Mouse (Mus musculus) cerebral cortex, adult 2 months (tissue): ENCODE data around the gene Igfbp2.

ENCODE experiments used
- WGBS: fragments of 180-500 bp; shearing (Covaris S2); methylation state at CpG from one replicate; pipeline ENCODE4 v1.1.7; 2018; 5-methylcytosine and 5-hydroxymethylcytosine counted together

Igfbp2 gene

DNA sequence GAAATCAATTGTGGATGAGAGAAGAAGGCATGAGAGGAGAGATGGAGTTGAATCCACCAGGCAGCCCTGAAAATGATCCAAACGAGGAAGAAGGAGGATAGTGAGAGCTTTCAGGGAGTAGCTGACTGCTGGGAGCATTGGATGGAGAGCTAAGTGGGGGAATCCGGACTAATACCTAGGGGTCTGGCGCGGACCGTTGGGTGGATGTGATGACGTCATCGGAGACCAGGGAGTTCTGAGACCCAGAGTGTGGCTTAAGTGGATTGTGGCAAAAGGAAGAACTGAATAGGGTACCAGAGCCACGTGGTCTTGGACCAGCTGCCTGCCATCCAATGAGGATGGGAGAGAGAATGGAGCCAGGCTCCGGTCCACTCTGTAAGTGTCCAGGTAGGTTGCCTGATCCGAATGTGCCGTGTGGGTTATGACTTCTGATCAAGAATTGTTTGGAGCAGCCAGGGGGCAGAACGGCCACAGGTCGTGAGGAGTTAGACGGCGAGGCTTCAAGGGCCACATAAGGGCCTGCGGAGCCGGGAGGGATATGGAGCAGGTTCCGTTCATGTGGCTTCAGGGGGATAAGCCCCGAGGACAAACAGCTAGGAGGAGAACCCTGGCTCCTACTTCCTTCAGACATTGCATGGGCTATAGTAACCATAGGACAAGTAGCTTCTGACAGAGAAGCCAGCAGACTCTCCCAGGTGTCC is 32.1 kb downstream of the Igfbp2 start:
- WGBS, result 87% methylated on average over 19 of the region's 19 CpGs

DNA sequence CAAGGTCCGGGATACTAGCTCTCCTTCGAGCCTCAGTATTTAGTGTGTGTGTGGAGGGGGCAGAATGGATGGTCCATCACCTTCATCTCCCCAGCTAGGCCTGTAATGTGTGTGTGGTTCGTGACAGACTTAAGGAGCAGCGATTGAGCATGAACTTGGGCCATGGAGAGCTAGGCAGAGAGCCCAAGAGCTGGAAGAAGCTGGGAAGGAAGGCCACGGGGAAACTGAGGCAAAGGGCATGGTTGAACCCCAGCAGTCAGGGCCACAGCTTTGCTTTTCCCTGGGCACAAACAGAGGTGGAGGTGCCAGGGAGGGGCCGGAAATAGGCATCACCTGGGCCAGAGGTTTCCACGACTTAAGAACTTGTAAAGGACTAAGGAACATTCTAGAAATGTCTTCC is 32.8 kb downstream of the Igfbp2 start:
- 90% methylated on average over 7 of the region's 7 CpGs for WGBS

DNA sequence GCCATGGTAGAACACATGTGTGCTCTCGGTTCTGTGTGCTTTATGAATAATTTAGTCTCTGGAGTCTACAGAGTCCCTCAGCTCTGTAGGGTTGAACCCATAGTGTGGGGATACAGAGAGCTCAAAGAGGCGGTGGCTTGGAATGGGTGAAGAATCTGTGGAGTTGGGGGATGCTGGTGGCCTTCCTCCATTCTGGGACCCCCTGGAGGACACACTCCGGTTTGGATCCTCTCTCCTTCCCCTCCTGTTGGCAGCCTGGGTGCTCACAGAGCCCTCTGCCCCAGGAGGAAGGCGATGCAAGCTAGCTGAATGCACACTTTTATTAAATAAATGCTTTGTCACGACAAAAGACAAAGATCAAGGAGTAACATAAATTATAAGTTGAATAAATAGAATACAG is 33.3 kb downstream of the Igfbp2 start:
- WGBS, result 78% methylated on average over 5 of the region's 5 CpGs

DNA sequence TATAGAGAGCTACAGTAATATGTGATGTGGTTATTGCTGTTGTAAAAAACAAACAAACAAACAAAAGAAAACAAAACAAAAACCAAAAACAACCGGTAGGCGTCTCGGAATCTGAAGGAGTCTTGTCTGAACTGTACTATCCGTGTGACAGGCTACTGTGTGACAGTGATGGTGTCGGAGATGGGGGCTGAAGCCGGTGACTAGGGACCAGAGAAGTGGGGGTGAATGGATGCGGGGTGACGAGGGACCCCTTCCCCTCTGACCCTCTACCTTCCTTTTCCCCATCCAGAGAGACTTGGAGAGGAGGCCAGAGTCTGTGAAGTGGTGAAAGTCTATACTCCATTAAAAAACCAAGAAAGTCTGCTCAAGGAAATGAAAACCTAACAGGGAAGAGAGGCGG is 34.0 kb downstream of the Igfbp2 start:
- 90% methylated on average over 9 of the region's 9 CpGs for WGBS

DNA sequence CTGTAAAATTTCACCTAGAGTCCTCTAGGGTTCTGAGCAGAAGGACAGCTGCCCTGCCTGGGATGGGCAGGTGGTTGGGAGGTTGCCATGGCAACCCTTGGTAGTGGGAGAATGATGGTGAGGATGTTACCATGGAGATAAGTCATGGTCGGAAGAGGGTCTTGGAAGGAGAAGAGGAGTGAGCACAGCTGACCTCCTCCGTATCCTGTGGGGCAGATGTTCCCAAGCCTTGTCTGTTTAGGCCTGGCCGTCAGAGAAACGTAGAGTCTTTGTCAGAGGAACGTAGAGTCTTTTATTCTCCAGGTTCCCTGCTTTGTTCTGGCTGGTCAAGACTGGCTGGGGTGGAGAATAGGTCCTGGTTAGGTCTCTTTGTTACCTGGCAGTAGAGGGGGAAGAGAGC is 34.6 kb downstream of the Igfbp2 start:
- 52% methylated on average over 5 of the region's 5 CpGs for WGBS

DNA sequence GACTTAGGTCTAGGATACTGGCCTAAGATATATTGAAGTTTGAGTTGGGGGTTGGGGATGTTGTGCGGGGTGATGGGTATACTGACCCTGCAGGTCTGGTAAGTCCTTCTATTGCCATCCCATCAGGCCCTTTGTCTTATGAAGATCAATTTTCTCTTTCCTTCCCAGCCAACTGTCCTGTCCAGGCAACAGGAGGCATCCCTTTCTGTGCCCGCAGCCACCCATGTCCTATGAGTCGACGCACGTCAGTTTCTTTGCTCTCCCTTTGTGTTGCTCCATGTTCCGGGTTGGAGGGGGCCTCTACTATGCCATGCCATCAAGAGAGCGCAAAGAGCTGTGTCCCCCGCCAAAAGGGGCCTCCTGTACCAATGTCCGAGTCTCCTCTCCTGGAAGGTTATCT is 35.7 kb downstream of the Igfbp2 start:
- WGBS, result 96% methylated on average over 9 of the region's 9 CpGs

DNA sequence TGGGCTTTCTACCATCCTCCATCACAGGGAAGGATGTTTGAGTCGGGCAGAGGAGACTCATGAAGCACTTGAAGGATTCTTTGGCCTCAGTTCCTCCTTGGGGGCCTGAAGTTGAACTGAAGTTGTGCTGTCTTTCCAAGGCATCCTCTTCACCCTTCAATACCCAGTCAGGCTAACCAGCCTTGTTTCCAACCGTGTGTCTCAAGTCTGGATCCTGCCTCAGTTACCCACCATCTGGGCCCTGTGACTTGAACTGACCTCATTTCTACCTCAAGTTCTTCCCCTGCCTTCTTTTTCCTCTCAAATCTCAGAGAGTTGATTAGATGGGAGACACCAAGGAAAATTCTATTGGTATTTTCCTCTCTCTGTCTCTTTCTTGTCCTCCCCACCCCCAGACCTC is 36.2 kb downstream of the Igfbp2 start:
- 83% methylated on average over 2 of the region's 2 CpGs for WGBS

DNA sequence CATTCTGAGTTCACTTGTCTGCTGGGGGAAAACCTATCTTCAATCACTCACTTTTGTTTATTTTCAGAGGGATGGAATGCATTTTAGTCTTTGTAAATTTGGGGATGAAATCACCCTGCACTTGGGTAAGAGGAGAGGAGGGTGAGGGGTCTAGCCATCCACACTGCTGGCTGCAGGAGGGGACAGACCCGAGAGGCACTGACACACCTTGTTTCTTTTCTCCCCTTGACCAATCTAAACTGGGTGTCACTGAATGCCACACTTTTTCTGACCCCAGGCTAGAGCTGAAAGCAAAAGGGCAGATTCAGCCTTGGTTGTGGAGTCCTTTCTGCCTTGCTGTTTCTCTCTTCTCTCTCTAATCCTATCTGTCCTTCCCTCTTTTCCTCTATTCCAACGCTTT is 37.4 kb downstream of the Igfbp2 start:
- WGBS, result 87% methylated on average over 2 of the region's 2 CpGs

DNA sequence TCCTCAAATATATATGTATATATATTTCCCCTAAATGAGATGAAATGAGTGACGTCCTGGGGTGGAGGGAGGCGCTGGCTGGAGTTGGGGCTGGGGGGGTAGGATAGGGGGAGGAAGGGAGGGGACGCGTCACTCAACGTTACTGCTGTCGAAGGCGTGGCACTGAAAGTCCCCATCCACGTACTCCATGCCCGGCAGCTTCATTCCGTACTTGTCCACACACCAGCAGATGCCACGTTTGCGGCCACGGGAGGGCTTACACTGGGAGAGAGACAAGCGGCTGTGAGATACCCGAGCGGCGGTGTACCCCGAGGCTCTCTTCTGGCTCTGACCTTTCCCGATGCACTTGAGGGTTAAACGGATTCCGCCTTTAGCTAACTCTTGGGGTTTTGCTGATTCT is 37.9 kb downstream of the Igfbp2 start:
- 94% methylated on average over 21 of the region's 21 CpGs for WGBS

DNA sequence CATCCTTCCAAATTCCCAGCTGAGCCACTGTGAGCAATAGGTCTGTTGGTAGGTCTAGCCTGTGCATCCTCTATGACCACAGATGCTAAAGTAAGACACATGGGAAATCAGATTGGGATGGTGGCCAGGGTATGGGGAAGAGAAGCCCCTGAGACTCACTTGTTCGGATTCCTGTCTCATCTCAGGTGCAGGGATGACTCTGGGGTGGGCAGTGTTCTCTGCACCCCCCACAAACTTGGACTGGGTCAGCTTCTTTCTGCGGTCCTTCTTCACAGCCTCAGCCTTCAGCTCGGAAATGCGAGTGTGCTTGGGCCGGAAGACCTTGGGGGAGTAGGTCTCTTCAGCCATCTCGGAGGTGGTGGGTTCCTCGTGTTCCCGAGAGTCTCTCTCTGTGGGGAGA is 39.4 kb downstream of the Igfbp2 start:
- WGBS, result 93% methylated on average over 8 of the region's 8 CpGs

DNA sequence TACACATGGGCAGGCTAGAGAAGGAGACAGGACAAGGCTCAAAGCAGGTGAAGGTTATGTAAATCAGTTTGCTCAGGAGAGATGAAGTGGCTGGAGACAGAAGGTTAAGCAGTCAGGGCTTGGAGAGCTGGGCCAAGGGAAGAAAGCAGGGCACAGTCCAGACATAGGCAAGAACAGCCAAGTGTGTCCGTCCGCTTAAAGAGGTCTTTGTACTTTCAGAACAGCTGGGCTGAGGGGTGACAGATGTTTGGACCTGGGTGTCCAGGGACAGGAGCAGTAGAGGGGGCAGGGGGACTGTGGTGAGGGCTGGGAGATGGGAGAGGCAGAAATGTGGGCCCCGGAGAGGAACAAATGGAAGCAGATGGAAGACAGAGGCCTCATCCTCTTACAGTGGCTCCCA is 40.0 kb downstream of the Igfbp2 start:
- 72% methylated on average over 3 of the region's 3 CpGs for WGBS

DNA sequence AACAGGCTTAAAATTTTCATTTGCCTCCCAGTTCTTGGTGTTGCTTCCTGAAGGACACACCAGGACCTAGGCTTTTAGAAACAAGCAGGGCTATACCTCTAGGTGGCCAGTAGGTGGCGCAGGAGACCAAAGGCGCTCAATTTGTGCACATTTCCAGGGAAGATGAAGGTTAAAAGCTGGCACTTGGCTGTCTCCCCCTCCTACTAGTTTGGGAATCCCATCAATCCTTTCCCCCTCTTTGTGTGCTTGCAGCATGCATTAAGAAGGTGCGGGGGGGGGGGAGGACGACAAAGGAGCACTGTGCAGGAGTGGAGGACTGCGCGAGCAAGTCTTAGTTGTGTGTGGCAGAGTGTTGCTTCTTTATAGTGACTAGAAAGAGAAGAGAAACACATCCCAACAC is 41.6 kb downstream of the Igfbp2 start:
- WGBS, result 10% methylated on average over 6 of the region's 6 CpGs

DNA sequence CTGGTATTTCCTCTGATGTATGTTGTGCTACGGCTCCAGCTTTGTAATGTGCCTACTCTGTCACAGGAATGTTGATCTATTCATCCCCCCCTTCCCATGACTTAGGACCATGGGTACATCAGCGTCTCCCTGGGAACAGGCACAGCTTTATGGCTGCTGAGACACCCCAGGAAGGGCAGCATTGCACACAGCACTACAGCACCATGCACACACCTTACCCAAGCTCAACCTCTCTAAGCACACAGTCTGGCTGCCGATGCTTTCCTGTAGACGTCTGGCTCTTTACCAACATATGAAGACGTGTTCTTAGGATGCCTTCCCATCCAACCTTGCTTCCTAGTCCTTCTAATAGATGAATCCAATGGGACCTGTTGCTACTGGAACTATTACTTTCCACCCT is 42.1 kb downstream of the Igfbp2 start:
- 42% methylated on average over 5 of the region's 5 CpGs for WGBS

DNA sequence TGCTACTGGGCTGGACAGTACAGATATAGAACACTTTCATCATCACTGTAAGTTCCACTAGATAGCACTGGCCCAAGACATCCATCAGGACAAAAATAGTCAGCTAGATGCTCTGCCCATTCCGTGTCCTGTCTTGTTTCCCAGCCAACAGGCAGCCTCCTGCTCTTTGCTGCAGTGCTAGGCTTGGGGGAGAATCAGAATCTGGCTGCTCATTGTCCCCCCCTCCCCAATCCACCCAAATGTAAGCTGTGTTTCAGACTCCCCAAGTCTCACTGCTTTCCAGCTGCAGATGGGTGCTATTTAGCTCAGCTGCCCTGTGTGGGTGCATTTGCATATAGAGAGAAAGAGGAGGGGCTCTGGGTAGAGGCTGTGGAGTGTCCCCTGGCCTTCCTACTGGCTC is 43.0 kb downstream of the Igfbp2 start:
- WGBS, result 58% methylated on average over 1 of the region's 1 CpGs

DNA sequence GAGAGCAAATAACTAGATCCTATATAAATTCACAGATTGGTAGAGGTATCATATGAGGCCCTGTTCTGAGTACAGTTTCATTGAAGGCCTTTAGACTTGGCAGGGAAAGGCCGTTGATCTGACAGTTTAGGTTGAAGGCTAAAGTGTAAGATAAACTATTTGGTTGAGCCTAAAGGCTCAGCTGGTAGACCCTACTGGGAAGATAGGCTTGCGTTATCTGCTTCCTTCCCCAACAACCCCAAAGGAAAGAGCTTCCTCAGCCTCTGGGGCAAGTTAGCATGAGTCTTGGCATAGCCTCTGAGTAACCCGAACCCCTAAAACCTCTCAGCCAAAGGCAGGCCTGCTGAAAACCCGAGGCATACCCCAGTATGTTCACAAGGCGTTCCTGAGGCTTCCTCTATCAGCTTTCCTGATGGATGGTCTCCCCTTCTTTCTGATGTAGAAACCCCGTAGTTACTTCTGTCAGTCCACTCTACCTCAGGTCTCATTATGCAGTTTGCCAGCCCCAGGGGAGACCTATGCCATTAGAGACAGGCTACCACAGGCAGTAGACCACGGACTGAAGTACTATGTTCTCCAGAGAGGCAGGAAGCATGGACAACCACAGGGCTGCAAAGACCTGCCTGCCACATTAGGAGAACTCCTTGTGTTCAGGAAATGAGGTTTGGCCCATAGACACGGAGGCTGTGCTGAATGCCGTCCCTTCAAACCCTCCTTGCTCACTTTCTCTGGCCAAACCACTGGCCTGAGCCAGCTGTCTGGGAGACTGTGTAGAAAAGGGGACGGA is 44.3 kb downstream of the Igfbp2 start:
- WGBS, result 84% methylated on average over 10 of the region's 10 CpGs

DNA sequence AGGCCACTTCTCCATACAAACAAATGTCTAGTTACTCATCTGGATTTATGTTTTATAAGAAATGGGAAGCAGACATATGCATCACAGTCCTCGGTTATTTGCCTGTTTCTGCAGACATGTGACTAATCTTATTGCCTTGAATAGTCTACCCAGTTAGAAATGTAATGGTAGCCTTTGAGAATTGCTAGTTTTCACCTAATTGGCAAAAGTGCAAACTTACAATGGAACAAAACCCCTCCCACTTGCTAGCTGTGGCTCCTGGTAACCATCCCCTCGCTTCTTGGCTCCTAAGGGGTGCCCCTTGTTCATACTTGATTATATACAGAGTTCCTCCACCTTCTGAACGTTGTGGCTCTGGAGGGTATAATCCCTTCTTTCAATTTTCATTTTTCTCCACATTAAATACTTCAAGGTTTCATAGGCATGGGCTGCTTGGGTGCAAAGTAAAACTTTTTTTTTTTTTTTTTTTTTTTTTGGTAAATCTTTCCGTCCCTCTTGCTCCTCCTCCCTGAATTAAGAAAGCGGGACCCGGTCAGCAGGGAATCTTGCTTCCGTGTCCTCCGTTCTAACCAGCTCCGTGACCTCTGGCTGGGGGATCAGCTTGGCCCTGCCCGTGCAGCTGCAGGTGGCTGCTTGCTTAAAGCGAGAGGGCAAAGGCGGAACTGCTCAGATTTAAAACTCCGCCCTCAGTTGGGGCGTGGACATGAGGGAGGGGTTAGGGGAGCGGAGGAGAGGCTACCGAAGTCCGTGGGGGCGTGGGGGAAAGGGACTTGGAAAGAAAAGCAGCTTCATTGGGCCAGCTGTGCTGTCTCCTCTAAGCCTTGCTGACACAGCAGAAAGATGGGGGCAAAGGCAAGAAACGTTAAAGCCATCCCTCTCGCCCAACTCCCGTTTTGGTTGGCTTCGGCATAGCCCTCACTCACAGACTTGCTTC is 45.6 kb downstream of the Igfbp2 start:
- WGBS, result 9% methylated on average over 22 of the region's 22 CpGs

DNA sequence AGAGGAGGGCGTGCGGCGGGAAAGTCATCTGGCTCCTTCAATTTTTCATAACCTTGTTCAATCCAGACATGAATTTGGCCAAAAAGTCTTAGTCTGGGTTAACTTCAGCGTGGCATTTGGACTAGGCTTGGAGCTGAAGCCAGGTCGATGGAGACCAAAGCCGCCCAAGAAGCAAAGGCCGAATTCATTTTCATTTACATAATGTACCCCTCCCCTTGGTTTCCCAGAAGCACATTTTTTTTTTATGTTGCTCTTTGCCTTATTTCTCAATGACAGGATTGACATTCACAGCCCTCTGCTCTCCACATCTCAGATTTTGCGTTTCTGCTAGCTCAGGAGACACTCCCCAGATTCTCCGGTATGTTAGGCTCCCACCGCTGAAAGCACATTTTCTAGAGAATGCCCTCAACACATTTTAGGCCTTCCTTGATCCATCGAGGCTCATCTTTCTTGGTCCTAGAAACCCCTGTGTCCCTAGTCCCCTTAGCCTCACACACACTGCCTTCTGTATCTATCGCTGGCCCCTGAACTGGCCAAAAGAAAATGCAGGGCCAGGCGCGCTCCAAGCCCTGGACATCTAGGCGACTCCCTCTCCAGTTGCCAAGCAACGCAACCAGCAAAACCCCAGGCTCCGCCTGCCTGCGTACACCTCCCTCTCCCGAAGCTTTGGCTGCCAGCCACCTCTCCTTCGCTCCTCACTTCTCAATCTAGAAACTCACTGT is 46.5 kb downstream of the Igfbp2 start:
- WGBS, result 2% methylated on average over 20 of the region's 20 CpGs

DNA sequence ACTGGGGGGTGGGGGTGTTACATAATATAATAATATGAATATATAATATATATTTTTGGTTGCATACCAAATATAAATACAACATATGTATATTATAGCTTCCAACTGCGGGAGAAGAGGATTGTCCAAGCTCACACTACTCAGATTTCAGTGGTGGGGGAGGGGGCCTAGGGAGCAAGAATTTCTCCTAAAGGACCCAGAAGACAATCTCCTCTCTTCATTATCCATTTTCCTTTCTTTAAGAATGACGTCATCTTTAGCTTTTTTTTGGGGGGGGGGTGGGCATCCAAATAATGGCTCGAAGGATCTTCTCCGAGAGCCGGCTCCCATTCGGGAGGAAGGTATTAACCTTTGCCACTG is 47.0 kb downstream of the Igfbp2 start:
- WGBS, result 0% methylated on average over 6 of the region's 6 CpGs

DNA sequence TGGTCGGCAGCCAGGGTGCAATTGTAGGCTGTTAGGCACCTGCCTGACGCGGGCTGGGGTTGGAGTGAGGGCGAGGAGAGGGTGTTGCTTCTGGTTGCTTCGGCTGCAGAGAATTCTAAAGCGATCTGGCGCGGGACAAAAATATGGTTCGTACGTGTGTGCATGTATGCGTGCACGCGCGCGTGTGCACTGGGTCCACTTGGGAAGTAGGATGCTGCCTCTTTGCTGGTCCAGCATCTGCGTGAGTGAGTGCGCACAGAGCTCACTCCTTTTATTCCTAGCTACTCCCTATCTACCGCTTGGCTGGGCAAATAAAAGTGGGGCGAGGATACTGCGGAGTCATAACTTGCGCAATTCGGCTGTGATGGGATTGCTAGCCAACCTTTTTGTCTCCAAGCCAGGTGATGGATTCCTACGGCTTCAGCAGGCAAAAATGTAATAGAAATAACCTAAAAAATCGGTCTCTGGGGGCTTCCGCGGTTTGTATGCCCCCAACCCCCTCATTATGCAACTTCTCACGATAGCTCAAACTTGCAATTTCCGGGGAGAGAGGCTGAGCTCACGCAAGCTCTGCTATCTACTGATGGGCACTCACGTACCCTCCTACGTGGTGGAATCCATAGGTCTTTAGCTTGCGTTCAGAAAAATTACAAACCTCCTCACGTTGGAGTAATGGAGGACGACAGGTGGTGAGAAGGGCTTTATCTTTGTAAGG is 47.6 kb downstream of the Igfbp2 start:
- WGBS, result under 1% methylated on average over 34 of the region's 34 CpGs

DNA sequence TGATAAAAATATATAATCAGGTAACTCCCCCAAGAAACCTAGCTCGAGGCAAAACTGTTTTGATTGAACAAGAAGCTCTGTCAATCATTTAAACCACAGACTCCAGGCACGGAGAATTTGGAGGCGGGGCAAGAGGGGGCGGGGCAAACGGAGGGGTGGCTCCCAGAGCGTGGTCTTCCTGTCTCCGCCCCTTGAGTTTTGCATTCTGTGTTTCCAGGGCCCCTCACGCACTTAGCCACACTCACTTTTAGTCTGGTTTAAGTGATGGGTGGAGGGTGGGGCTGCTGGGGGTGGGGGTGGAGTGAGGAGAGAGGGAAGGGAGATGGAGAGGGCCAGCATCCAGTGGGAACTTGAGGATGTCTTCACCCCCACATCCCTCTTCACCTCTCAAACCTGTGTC is 48.2 kb downstream of the Igfbp2 start:
- 0% methylated on average over 8 of the region's 8 CpGs for WGBS

DNA sequence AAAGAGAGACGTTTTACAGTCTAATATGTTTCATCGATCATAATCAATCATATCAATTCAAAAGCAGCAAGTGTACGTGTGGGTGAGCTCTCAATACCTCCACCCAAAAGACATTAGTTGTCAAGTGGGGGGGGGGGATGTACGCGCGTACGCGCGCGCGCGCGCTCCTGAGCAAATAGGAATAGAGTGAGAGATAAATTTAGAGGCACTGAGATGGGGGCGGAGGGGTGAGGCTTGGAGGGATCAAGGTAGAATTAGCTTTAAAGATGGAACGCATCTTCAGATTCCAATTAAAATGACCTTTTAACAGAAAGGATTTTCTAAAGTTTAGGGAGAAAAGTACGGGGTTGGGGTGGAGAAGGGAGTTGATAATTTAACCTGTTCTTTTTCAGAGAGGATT is 48.8 kb downstream of the Igfbp2 start:
- 1% methylated on average over 16 of the region's 16 CpGs for WGBS
